Comparison of ENCODE assay signal across 8 mouse cellular contexts in the genomic region with DNA sequence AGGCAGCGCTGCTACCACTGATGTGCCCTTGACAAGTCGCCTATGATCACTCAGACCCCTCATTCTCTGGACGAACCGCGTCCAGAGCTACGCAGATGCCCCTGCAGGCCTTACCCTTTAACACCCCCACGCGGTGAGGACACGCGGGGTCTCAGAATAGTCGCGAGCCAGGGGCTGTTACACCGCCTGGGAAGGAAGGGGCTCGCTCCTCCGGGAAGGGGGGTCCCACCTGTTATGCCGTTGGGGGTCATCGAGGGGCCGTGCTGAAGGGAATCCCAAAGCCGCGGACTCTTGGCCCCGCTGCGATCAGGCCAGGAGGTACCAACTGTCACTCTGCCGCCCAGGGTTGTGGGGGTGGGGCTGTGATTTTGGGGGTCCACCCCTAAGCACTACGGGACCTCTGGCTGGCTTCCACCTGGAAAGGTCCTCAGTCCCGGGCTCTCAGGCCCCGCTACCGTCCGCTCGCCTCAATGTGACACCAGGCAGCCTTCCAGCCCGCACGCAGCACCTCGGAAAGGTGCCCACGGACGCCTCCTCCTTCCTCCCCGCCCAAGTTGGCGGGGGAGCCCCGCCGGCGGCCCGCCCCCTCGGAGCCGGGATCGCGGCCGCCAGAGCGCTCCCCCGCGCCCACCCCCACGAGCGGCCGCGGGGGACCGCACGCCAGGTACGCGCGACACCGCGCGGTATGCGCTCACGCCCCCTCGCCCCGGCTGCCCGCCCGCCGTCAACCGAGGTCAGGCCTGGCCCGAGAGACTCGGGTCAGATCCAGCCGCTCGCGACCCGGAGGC. TPM values are rescaled to one million over a fixed set of nuclear protein-coding genes. Genes with fewer than 3 reads are reported as not detected.
DNase-seq lines count a peak whose midpoint lies in the region; ATAC-seq and TF ChIP-seq lines count a peak whose summit lies in the region.

No protein-coding gene starts in this region.

- H3K4me1 ChIP-seq in forebrain, embryonic 13.5 days = peaks cover 15% of the 10 kb centered on the region
- peaks cover 35% of the 10 kb centered on the region for H3K4me1 ChIP-seq in lung, embryonic 15.5 days

- no peaks in the 10 kb centered on the region for H3K9me3 ChIP-seq in forebrain, embryonic 13.5 days (replicated peaks)
- no peaks in the 10 kb centered on the region for H3K9me3 ChIP-seq in lung, embryonic 15.5 days

- peak overlapping the region; percentile 82 for H3K9ac ChIP-seq in forebrain, embryonic 13.5 days
- H3K9ac ChIP-seq in lung, embryonic 15.5 days = peak overlapping the region; percentile 83

- H3K36me3 ChIP-seq in forebrain, embryonic 13.5 days (ENCODE audit: poor library complexity, severe bottlenecking) = no peaks in the 10 kb centered on the region
- H3K36me3 ChIP-seq in lung, embryonic 15.5 days = no peaks in the 10 kb centered on the region

- TF ChIP-seq POLR2A in brain, embryonic 14.5 days (IDR thresholded peaks at IDR 0.05; ENCODE audit: borderline replicate concordance, extremely low read depth, insufficient read depth, insufficient read length, poor library complexity, severe bottlenecking) = no peak

- peak; percentile 65 for DNase-seq in Muller cell, postnatal 12 days (ENCODE audit: inconsistent ontology term)
- DNase-seq in brain, embryonic 14.5 days (ENCODE audit: low read depth) = peak; percentile 58
- DNase-seq in heart, postnatal 25 days (ENCODE audit: low spot score) = peak; percentile 37
- DNase-seq in kidney, postnatal 4 days = peak; percentile 62 to 64
- peak; percentile 64 for DNase-seq in ovary, postnatal 36 days (ENCODE audit: low spot score)

- H3K4me3 ChIP-seq in forebrain, embryonic 13.5 days = peak overlapping the region; percentile 74
- H3K4me3 ChIP-seq in lung, embryonic 15.5 days = peak overlapping the region; percentile 87

- peak overlapping the region; percentile 93 for H3K27ac ChIP-seq in forebrain, embryonic 13.5 days
- peak overlapping the region; percentile 94 for H3K27ac ChIP-seq in lung, embryonic 15.5 days

- ATAC-seq in forebrain, embryonic 13.5 days = peak; percentile 20
- ATAC-seq in lung, embryonic 15.5 days (ENCODE audit: borderline replicate concordance, extremely low read depth, low FRiP score, low TSS enrichment) = peak; percentile 7; the same call in 1 of the 2 replicates
- ATAC-seq in erythroid progenitor cell, adult 5-6 weeks (replicated peaks; ENCODE audit: low FRiP score, poor library complexity, severe bottlenecking) = no peak

- H3K27me3 ChIP-seq in forebrain, embryonic 13.5 days = peaks cover 12% of the 10 kb centered on the region; the same call in 1 of the 2 replicates
- no peaks in the 10 kb centered on the region for H3K27me3 ChIP-seq in lung, embryonic 15.5 days

- WGBS in forebrain, embryonic 13.5 days = 1% methylated on average over 66 of the region's 74 CpGs
- under 1% methylated on average over 50 of the region's 74 CpGs for WGBS in lung, embryonic 15.5 days

- H3K4me2 ChIP-seq in forebrain, embryonic 13.5 days = peak overlapping the region; percentile 91
- peak overlapping the region; percentile 89 for H3K4me2 ChIP-seq in lung, embryonic 15.5 days

- intact Hi-C loops in heart, postnatal 25 days (cut with DNase I) = loop anchor here (2.0 to 5.0 kb wide), 5 partner anchors 40 to 260 kb away; no protein-coding TSS in a partner anchor

- TF ChIP-seq CTCF in brain, embryonic 14.5 days (IDR thresholded peaks at IDR 0.05; ENCODE audit: borderline replicate concordance, extremely low read depth, insufficient read depth, insufficient read length) = peak; percentile 22; the same call in 1 of the 2 replicates

RNA-seq across cellular contexts. Expression of gene Sgms1, which starts 1.9 kb away (rescaled TPM):
- 8.6 and 13.6 TPM in 2 replicates for polyA plus RNA-seq in brain, embryonic 14.5 days (2012; rRNA removed)
- polyA plus RNA-seq in forebrain, embryonic 13.5 days (2015; fragmentation: Nextera tagmentation; extraction: Ambion mirVana) = 9.9 and 11.1 TPM in 2 replicates
- total RNA-seq in heart, postnatal 25 days (2021) = 10 to 100 TPM; 55.8 to 59.0 TPM
- polyA plus RNA-seq in lung, embryonic 15.5 days (2015; fragmentation: Nextera tagmentation; extraction: Ambion mirVana) = 50.4 and 54.7 TPM in 2 replicates
- 101 and 157 TPM in 2 replicates for total RNA-seq in erythroid progenitor cell, adult 5-6 weeks (2015; ENCODE audit: low replicate concordance)
- total RNA-seq in erythroid progenitor cell, adult 5-6 weeks (2017; ENCODE audit: low replicate concordance) = 108 and 137 TPM in 2 replicates
